Mouse (Mus musculus): ENCODE measurements around the gene Gnaq.
"Not testable (repeated sequence)": the region's sequence is repeated elsewhere in the genome, so short reads cannot be mapped to it uniquely, and the experiment has no call there.

The Gnaq gene

GRCm38 (mm10) chr19:16138064-16138580 lies 5.5 kb downstream of the Gnaq start:
- in situ Hi-C loops (cut with MboI; ENCODE audit: low pct_unique_long_range_greater_than_20kb in 1 of 2, low sequenced_read_pairs in 2 of 2, unreplicated experiment in 1 of 2) = no loop called here

- in situ Hi-C loops (cut with MboI; ENCODE audit: low pct_unique_long_range_greater_than_20kb in 1 of 2, low sequenced_read_pairs in 2 of 2, unreplicated experiment in 1 of 2) = no loop called here
Observed at GRCm38 (mm10) chr19:16140710-16141109, 8.1 kb downstream of the Gnaq start.

- in situ Hi-C loops (cut with MboI; ENCODE audit: low pct_unique_long_range_greater_than_20kb in 1 of 2, low sequenced_read_pairs in 2 of 2, unreplicated experiment in 1 of 2) = no loop called here
Observed at GRCm38 (mm10) chr19:16141857-16142256, 9.2 kb downstream of the Gnaq start.

GRCm38 (mm10) chr19:16142990-16143389 lies 10.4 kb downstream of the Gnaq start:
- in situ Hi-C loops (cut with MboI; ENCODE audit: low pct_unique_long_range_greater_than_20kb in 1 of 2, low sequenced_read_pairs in 2 of 2, unreplicated experiment in 1 of 2) = no loop called here

GRCm38 (mm10) chr19:16147446-16147845 lies 14.8 kb downstream of the Gnaq start:
- in situ Hi-C loops (cut with MboI; ENCODE audit: low pct_unique_long_range_greater_than_20kb in 1 of 2, low sequenced_read_pairs in 2 of 2, unreplicated experiment in 1 of 2) = no loop called here

GRCm38 (mm10) chr19:16149094-16149493 lies 16.5 kb downstream of the Gnaq start:
- in situ Hi-C loops (cut with MboI; ENCODE audit: low pct_unique_long_range_greater_than_20kb in 1 of 2, low sequenced_read_pairs in 2 of 2, unreplicated experiment in 1 of 2) = no loop called here

GRCm38 (mm10) chr19:16150328-16150727 lies 17.7 kb downstream of the Gnaq start:
- in situ Hi-C loops (cut with MboI; ENCODE audit: low pct_unique_long_range_greater_than_20kb in 1 of 2, low sequenced_read_pairs in 2 of 2, unreplicated experiment in 1 of 2) = no loop called here

- in situ Hi-C loops (cut with MboI; ENCODE audit: low pct_unique_long_range_greater_than_20kb in 1 of 2, low sequenced_read_pairs in 2 of 2, unreplicated experiment in 1 of 2) = no loop called here
Observed at GRCm38 (mm10) chr19:16153851-16154250, 21.2 kb downstream of the Gnaq start.

GRCm38 (mm10) chr19:16154480-16154879 lies 21.8 kb downstream of the Gnaq start:
- in situ Hi-C loops (cut with MboI; ENCODE audit: low pct_unique_long_range_greater_than_20kb in 1 of 2, low sequenced_read_pairs in 2 of 2, unreplicated experiment in 1 of 2) = no loop called here

GRCm38 (mm10) chr19:16157120-16157519 lies 24.5 kb downstream of the Gnaq start:
- in situ Hi-C loops (cut with MboI; ENCODE audit: low pct_unique_long_range_greater_than_20kb in 1 of 2, low sequenced_read_pairs in 2 of 2, unreplicated experiment in 1 of 2) = no loop called here

GRCm38 (mm10) chr19:16160759-16161158 lies 28.1 kb downstream of the Gnaq start:
- in situ Hi-C loops (cut with MboI; ENCODE audit: low pct_unique_long_range_greater_than_20kb in 1 of 2, low sequenced_read_pairs in 2 of 2, unreplicated experiment in 1 of 2) = no loop called here

- in situ Hi-C loops (cut with MboI; ENCODE audit: low pct_unique_long_range_greater_than_20kb in 1 of 2, low sequenced_read_pairs in 2 of 2, unreplicated experiment in 1 of 2) = no loop called here
Observed at GRCm38 (mm10) chr19:16161222-16161621, 28.6 kb downstream of the Gnaq start.

GRCm38 (mm10) chr19:16164396-16164795 lies 31.8 kb downstream of the Gnaq start:
- in situ Hi-C loops (cut with MboI; ENCODE audit: low pct_unique_long_range_greater_than_20kb in 1 of 2, low sequenced_read_pairs in 2 of 2, unreplicated experiment in 1 of 2) = not testable (repeated sequence)

- in situ Hi-C loops (cut with MboI; ENCODE audit: low pct_unique_long_range_greater_than_20kb in 1 of 2, low sequenced_read_pairs in 2 of 2, unreplicated experiment in 1 of 2) = no loop called here
Observed at GRCm38 (mm10) chr19:16167185-16167584, 34.6 kb downstream of the Gnaq start.

GRCm38 (mm10) chr19:16168192-16168591 lies 35.6 kb downstream of the Gnaq start:
- in situ Hi-C loops (cut with MboI; ENCODE audit: low pct_unique_long_range_greater_than_20kb in 1 of 2, low sequenced_read_pairs in 2 of 2, unreplicated experiment in 1 of 2) = no loop called here

- in situ Hi-C loops (cut with MboI; ENCODE audit: low pct_unique_long_range_greater_than_20kb in 1 of 2, low sequenced_read_pairs in 2 of 2, unreplicated experiment in 1 of 2) = no loop called here
Observed at GRCm38 (mm10) chr19:16168653-16169198, 36.1 kb downstream of the Gnaq start.

- in situ Hi-C loops (cut with MboI; ENCODE audit: low pct_unique_long_range_greater_than_20kb in 1 of 2, low sequenced_read_pairs in 2 of 2, unreplicated experiment in 1 of 2) = no loop called here
Observed at GRCm38 (mm10) chr19:16170724-16171123, 38.1 kb downstream of the Gnaq start.

- in situ Hi-C loops (cut with MboI; ENCODE audit: low pct_unique_long_range_greater_than_20kb in 1 of 2, low sequenced_read_pairs in 2 of 2, unreplicated experiment in 1 of 2) = no loop called here
Observed at GRCm38 (mm10) chr19:16173721-16174120, 41.1 kb downstream of the Gnaq start.

- in situ Hi-C loops (cut with MboI; ENCODE audit: low pct_unique_long_range_greater_than_20kb in 1 of 2, low sequenced_read_pairs in 2 of 2, unreplicated experiment in 1 of 2) = no loop called here
Observed at GRCm38 (mm10) chr19:16176426-16176825, 43.8 kb downstream of the Gnaq start.

GRCm38 (mm10) chr19:16177139-16177727 lies 44.6 kb downstream of the Gnaq start:
- in situ Hi-C loops (cut with MboI; ENCODE audit: low pct_unique_long_range_greater_than_20kb in 1 of 2, low sequenced_read_pairs in 2 of 2, unreplicated experiment in 1 of 2) = no loop called here

Measured in mouse embryonic stem cell (cell line).